In genomic region chr16:18213689-18214088, GRCm38 (mm10) we compare ENCODE assay signal across 9 mouse cellular contexts. TPM values are rescaled to one million over a fixed set of nuclear protein-coding genes. Genes with fewer than 3 reads are reported as not detected.
DNase-seq lines count a peak whose midpoint lies in the region; ATAC-seq and TF ChIP-seq lines count a peak whose summit lies in the region.
"Had no signal": no experiment of that assay in that cellular context is flagged by ENCODE, and none has a peak within 500 bp of the region (broad histone marks: within the 10 kb centered on the region; RNA-seq: fewer than 3 reads in every experiment).

No protein-coding gene starts in this region.

- no peak for TF ChIP-seq CTCF in intestine, postnatal 0 days (IDR thresholded peaks at IDR 0.05; ENCODE audit: low read depth)
- TF ChIP-seq CTCF in forebrain, postnatal 0 days (IDR thresholded peaks at IDR 0.05; ENCODE audit: low read depth) = no peak

- H3K9ac ChIP-seq in intestine, embryonic 14.5 days (ENCODE audit: low read length) = no peak overlapping the region
- H3K9ac ChIP-seq in intestine, postnatal 0 days (ENCODE audit: low read depth, low read length) = no peak overlapping the region
- no peak overlapping the region; the same call in 1 of the 2 replicates for H3K9ac ChIP-seq in forebrain, postnatal 0 days
- H3K9ac ChIP-seq in kidney, embryonic 16.5 days (replicated peaks; ENCODE audit: low read length) = no peak overlapping the region
- H3K9ac ChIP-seq: limb, embryonic 13.5 days had no signal

- ATAC-seq in intestine, embryonic 14.5 days (replicated peaks; ENCODE audit: low FRiP score, low TSS enrichment, low read depth) = peak; percentile 11
- no peak for ATAC-seq in intestine, postnatal 0 days
- ATAC-seq in forebrain, postnatal 0 days = peak; percentile 93
- ATAC-seq in kidney, embryonic 16.5 days (ENCODE audit: low FRiP score, low TSS enrichment) = no peak

- WGBS in intestine, embryonic 14.5 days = 40% methylated on average over 6 of the region's 6 CpGs
- WGBS in intestine, postnatal 0 days = 46% methylated on average over 6 of the region's 6 CpGs
- 10% methylated on average over 6 of the region's 6 CpGs for WGBS in forebrain, postnatal 0 days
- WGBS in kidney, embryonic 16.5 days = 48% methylated on average over 6 of the region's 6 CpGs

- H3K27me3 ChIP-seq in intestine, embryonic 14.5 days (replicated peaks; ENCODE audit: control insufficient read depth, insufficient read depth, low read length) = no peaks in the 10 kb centered on the region
- 0 out of 2 replicates have a peak, but pooled peaks cover 5% of the 10 kb centered on the region for H3K27me3 ChIP-seq in intestine, postnatal 0 days (replicated peaks; ENCODE audit: control insufficient read depth, insufficient read depth, low read length)
- H3K27me3 ChIP-seq in forebrain, postnatal 0 days (ENCODE audit: insufficient read depth, low read length) = no peaks in the 10 kb centered on the region
- no peaks in the 10 kb centered on the region for H3K27me3 ChIP-seq in kidney, embryonic 16.5 days (ENCODE audit: insufficient read depth, low read length)

- H3K4me3 ChIP-seq in intestine, embryonic 14.5 days (ENCODE audit: low read depth, low read length) = no peak overlapping the region
- H3K4me3 ChIP-seq in intestine, postnatal 0 days (ENCODE audit: low read depth, low read length) = no peak overlapping the region
- H3K4me3 ChIP-seq in forebrain, postnatal 0 days (ENCODE audit: low read depth, low read length) = no peak overlapping the region
- H3K4me3 ChIP-seq in kidney, embryonic 16.5 days (ENCODE audit: low read length) = no peak overlapping the region
- H3K4me3 ChIP-seq: limb, embryonic 13.5 days had no signal

- H3K4me1 ChIP-seq in intestine, embryonic 14.5 days (replicated peaks; ENCODE audit: control insufficient read depth, insufficient read depth, low read length) = 0 out of 2 replicates have a peak, but pooled peaks cover 4% of the 10 kb centered on the region
- no peaks in the 10 kb centered on the region for H3K4me1 ChIP-seq in intestine, postnatal 0 days (replicated peaks; ENCODE audit: control insufficient read depth, insufficient read depth, low read length)
- peaks cover 19% of the 10 kb centered on the region for H3K4me1 ChIP-seq in forebrain, postnatal 0 days (ENCODE audit: insufficient read depth)
- no peaks in the 10 kb centered on the region for H3K4me1 ChIP-seq in kidney, embryonic 16.5 days (ENCODE audit: insufficient read depth, low read length)

- no peak overlapping the region for H3K4me2 ChIP-seq in intestine, embryonic 14.5 days (ENCODE audit: low read length)
- H3K4me2 ChIP-seq in intestine, postnatal 0 days (replicated peaks; ENCODE audit: low read depth) = no peak overlapping the region
- peak overlapping the region; percentile 33 for H3K4me2 ChIP-seq in forebrain, postnatal 0 days (ENCODE audit: low read depth)
- H3K4me2 ChIP-seq in kidney, embryonic 16.5 days (replicated peaks; ENCODE audit: low read depth, low read length) = no peak overlapping the region
- H3K4me2 ChIP-seq: limb, embryonic 13.5 days had no signal

- H3K9me3 ChIP-seq in intestine, embryonic 14.5 days (ENCODE audit: control insufficient read depth, low read length) = no peaks in the 10 kb centered on the region
- H3K9me3 ChIP-seq in intestine, postnatal 0 days (ENCODE audit: control insufficient read depth) = no peaks in the 10 kb centered on the region
- no peaks in the 10 kb centered on the region for H3K9me3 ChIP-seq in forebrain, postnatal 0 days (ENCODE audit: low read length)
- H3K9me3 ChIP-seq in kidney, embryonic 16.5 days (ENCODE audit: low read length) = no peaks in the 10 kb centered on the region
- H3K9me3 ChIP-seq: limb, embryonic 13.5 days had no signal

- no peak for DNase-seq in intestine, embryonic 14.5 days (ENCODE audit: low spot score)
- DNase-seq in forebrain, postnatal 0 days = peak; percentile 91
- peak; percentile 66 for DNase-seq in left cerebral cortex, postnatal 36 days (ENCODE audit: low spot score in 2 of 2)
- peak; percentile 68 for DNase-seq in right cerebral cortex, adult 18-20 months
- no peak for DNase-seq in lung, postnatal 36 days
- no peak for DNase-seq in adrenal gland, adult 8-10 months

- no peak overlapping the region for H3K27ac ChIP-seq in intestine, embryonic 14.5 days (ENCODE audit: low read depth)
- no peak overlapping the region for H3K27ac ChIP-seq in intestine, postnatal 0 days (ENCODE audit: low read depth, low read length)
- peak overlapping the region; percentile 75 for H3K27ac ChIP-seq in forebrain, postnatal 0 days (ENCODE audit: low read depth, low read length)
- no peak overlapping the region for H3K27ac ChIP-seq in kidney, embryonic 16.5 days (ENCODE audit: low read length)
- H3K27ac ChIP-seq: limb, embryonic 13.5 days had no signal

- intact Hi-C loops in left cerebral cortex, postnatal 36 days (cut with DNase I) = loop anchor here (2.0 kb wide), 1 partner anchor 161 kb away; the partner anchor contains the start of gene Dgcr6

- H3K36me3 ChIP-seq in intestine, embryonic 14.5 days (ENCODE audit: control insufficient read depth, insufficient read depth, low read length) = no peaks in the 10 kb centered on the region
- H3K36me3 ChIP-seq in intestine, postnatal 0 days (ENCODE audit: control insufficient read depth, insufficient read depth) = no peaks in the 10 kb centered on the region
- no peaks in the 10 kb centered on the region for H3K36me3 ChIP-seq in forebrain, postnatal 0 days (ENCODE audit: insufficient read depth)
- H3K36me3 ChIP-seq in kidney, embryonic 16.5 days (ENCODE audit: insufficient read depth, low read length) = no peaks in the 10 kb centered on the region
- H3K36me3 ChIP-seq: limb, embryonic 13.5 days had no signal

RNA-seq across cellular contexts. Expression of gene Ccdc188, which starts 4.0 kb away (rescaled TPM):
- polyA plus RNA-seq in intestine, embryonic 14.5 days (2014; fragmentation: Nextera tagmentation; extraction: Ambion mirVana) = not detected in 2 replicates
- polyA plus RNA-seq in intestine, postnatal 0 days (2015; fragmentation: Nextera tagmentation; extraction: Ambion mirVana) = not detected in 2 replicates
- not detected in 2 replicates for total RNA-seq in forebrain, postnatal 0 days (2014; rRNA removed)
- 0.11 TPM in 1 of 2 replicates, not detected in the other for polyA plus RNA-seq in forebrain, postnatal 0 days (2015; fragmentation: Nextera tagmentation; extraction: Ambion mirVana)
- total RNA-seq in left cerebral cortex, postnatal 36 days (2021) = under 1 TPM in 1 of 2 experiments, not detected in 1; 0.57 TPM
- not detected in 2 replicates for polyA plus RNA-seq in kidney, embryonic 16.5 days (2015; fragmentation: Nextera tagmentation; extraction: Ambion mirVana)
- not detected for total RNA-seq in adrenal gland, adult 8-10 months (2022)
- polyA plus RNA-seq: limb, embryonic 13.5 days had no signal

RNA-seq across cellular contexts. Expression of gene Zdhhc8, which starts 21.2 kb away (rescaled TPM):
- polyA plus RNA-seq in intestine, embryonic 14.5 days (2014; fragmentation: Nextera tagmentation; extraction: Ambion mirVana) = 11.5 and 15.1 TPM in 2 replicates
- polyA plus RNA-seq in intestine, postnatal 0 days (2015; fragmentation: Nextera tagmentation; extraction: Ambion mirVana) = 4.3 and 5.0 TPM in 2 replicates
- 27.5 and 35.5 TPM in 2 replicates for total RNA-seq in forebrain, postnatal 0 days (2014; rRNA removed)
- polyA plus RNA-seq in forebrain, postnatal 0 days (2015; fragmentation: Nextera tagmentation; extraction: Ambion mirVana) = 16.4 and 17.9 TPM in 2 replicates
- 100 to 1,000 TPM; 145 to 154 TPM for total RNA-seq in left cerebral cortex, postnatal 36 days (2021)
- polyA plus RNA-seq in kidney, embryonic 16.5 days (2015; fragmentation: Nextera tagmentation; extraction: Ambion mirVana) = 8.9 and 11.6 TPM in 2 replicates
- 10 to 100 TPM; 20.5 to 33.0 (median 27.2) TPM for total RNA-seq in adrenal gland, adult 8-10 months (2022)

RNA-seq across cellular contexts. Expression of gene Trmt2a, which starts 34.8 kb away (rescaled TPM):
- polyA plus RNA-seq in intestine, embryonic 14.5 days (2014; fragmentation: Nextera tagmentation; extraction: Ambion mirVana) = 110 and 117 TPM in 2 replicates
- 26.1 and 28.7 TPM in 2 replicates for polyA plus RNA-seq in intestine, postnatal 0 days (2015; fragmentation: Nextera tagmentation; extraction: Ambion mirVana)
- total RNA-seq in forebrain, postnatal 0 days (2014; rRNA removed) = 74.9 and 82.4 TPM in 2 replicates
- polyA plus RNA-seq in forebrain, postnatal 0 days (2015; fragmentation: Nextera tagmentation; extraction: Ambion mirVana) = 66.7 and 67.2 TPM in 2 replicates
- 10 to 100 TPM; 39.7 to 59.3 TPM for total RNA-seq in left cerebral cortex, postnatal 36 days (2021)
- polyA plus RNA-seq in kidney, embryonic 16.5 days (2015; fragmentation: Nextera tagmentation; extraction: Ambion mirVana) = 117 and 119 TPM in 2 replicates
- 10 to 100 TPM; 49.8 to 66.4 (median 59.1) TPM for total RNA-seq in adrenal gland, adult 8-10 months (2022)

RNA-seq across cellular contexts. Expression of gene Ranbp1, which starts 34.8 kb away (rescaled TPM):
- 725 and 734 TPM in 2 replicates for polyA plus RNA-seq in intestine, embryonic 14.5 days (2014; fragmentation: Nextera tagmentation; extraction: Ambion mirVana)
- polyA plus RNA-seq in intestine, postnatal 0 days (2015; fragmentation: Nextera tagmentation; extraction: Ambion mirVana) = 229 and 231 TPM in 2 replicates
- total RNA-seq in forebrain, postnatal 0 days (2014; rRNA removed) = 171 and 209 TPM in 2 replicates
- 428 and 477 TPM in 2 replicates for polyA plus RNA-seq in forebrain, postnatal 0 days (2015; fragmentation: Nextera tagmentation; extraction: Ambion mirVana)
- 10 to 100 TPM; 85.8 to 89.3 TPM for total RNA-seq in left cerebral cortex, postnatal 36 days (2021)
- polyA plus RNA-seq in kidney, embryonic 16.5 days (2015; fragmentation: Nextera tagmentation; extraction: Ambion mirVana) = 508 and 585 TPM in 2 replicates
- 100 to 1,000 TPM in 3 of 4 experiments, 10 to 100 TPM in 1; 98.7 to 146 (median 114) TPM for total RNA-seq in adrenal gland, adult 8-10 months (2022)

RNA-seq across cellular contexts. Expression of gene Gm49776, which starts 44.4 kb away (rescaled TPM):
- 4.4 TPM in 1 of 2 replicates, not detected in the other for polyA plus RNA-seq in intestine, embryonic 14.5 days (2014; fragmentation: Nextera tagmentation; extraction: Ambion mirVana)
- 1.2 and 1.5 TPM in 2 replicates for polyA plus RNA-seq in intestine, postnatal 0 days (2015; fragmentation: Nextera tagmentation; extraction: Ambion mirVana)
- total RNA-seq in forebrain, postnatal 0 days (2014; rRNA removed) = not detected in 2 replicates
- 1.3 and 3.1 TPM in 2 replicates for polyA plus RNA-seq in forebrain, postnatal 0 days (2015; fragmentation: Nextera tagmentation; extraction: Ambion mirVana)
- not detected for total RNA-seq in left cerebral cortex, postnatal 36 days (2021)
- polyA plus RNA-seq in kidney, embryonic 16.5 days (2015; fragmentation: Nextera tagmentation; extraction: Ambion mirVana) = 2.1 TPM in 1 of 2 replicates, not detected in the other
- total RNA-seq in adrenal gland, adult 8-10 months (2022) = not detected

Comparison
In these comparisons a context has a peak if more than half of its experiments do, and no peak if none do; other contexts are left out.
1. ATAC-seq: peak in intestine, embryonic 14.5 days (single experiment) and forebrain, postnatal 0 days (single experiment); none in intestine, postnatal 0 days (single experiment) and kidney, embryonic 16.5 days (single experiment).
2. DNase-seq: peak in forebrain, postnatal 0 days (single experiment), left cerebral cortex, postnatal 36 days (2 of 2) and right cerebral cortex, adult 18-20 months (single experiment); none in intestine, embryonic 14.5 days (single experiment), lung, postnatal 36 days (single experiment) and adrenal gland, adult 8-10 months (single experiment).